19 mouse cellular contexts compared by ENCODE assay signal in genomic region chr5:30204441-30204840, GRCm38 (mm10). TPM values are rescaled to one million over a fixed set of nuclear protein-coding genes. Genes with fewer than 3 reads are reported as not detected.
"Had no signal": no experiment of that assay in that cellular context is flagged by ENCODE, and none has a peak within 500 bp of the region (broad histone marks: within the 10 kb centered on the region; RNA-seq: fewer than 3 reads in every experiment).

No protein-coding gene starts in this region.

- DNase-seq: cerebellum, adult 8-10 months; cerebellum, adult 9-10 months; cerebellum, adult 9-11 months; cerebellum, postnatal 10 days; cerebellum, postnatal 14 days; cerebellum, postnatal 25 days; cerebellum, postnatal 36 days; embryo, embryonic 11 days; forebrain, postnatal 0 days; gastrocnemius, adult 2 months; gastrocnemius, postnatal 10 days; gastrocnemius, postnatal 14 days; gastrocnemius, postnatal 25 days; gastrocnemius, postnatal 36 days; heart, adult 18-20 months; heart, adult 2 months had no signal

RNA-seq across cellular contexts. Expression of gene Adgrf3, which starts 1.1 kb away (rescaled TPM):
- total RNA-seq: common myeloid progenitor, adult 5-6 weeks; forebrain, postnatal 0 days; gastrocnemius, adult 18-20 months; gastrocnemius, adult 2 months; gastrocnemius, adult 8-10 months; gastrocnemius, postnatal 10 days; gastrocnemius, postnatal 14 days; gastrocnemius, postnatal 25 days; gastrocnemius, postnatal 36 days had no signal
